Mouse (Mus musculus): ENCODE measurements at regions not wholly inside any gene's neighbourhood (a gene's known extent, or its start where the extent isn't known, plus 50 kb on each side); places are given as distances from the start of the nearest gene placed in this dataset.
A peak's percentile ranks its signal among the peaks of the same experiment; 100 is the strongest.

- DNase-seq, result no peak
These were observed 104.6 kb downstream of the Psmg1 start for GRCm38 (mm10) chr16:95886131-95886530.

DNA sequence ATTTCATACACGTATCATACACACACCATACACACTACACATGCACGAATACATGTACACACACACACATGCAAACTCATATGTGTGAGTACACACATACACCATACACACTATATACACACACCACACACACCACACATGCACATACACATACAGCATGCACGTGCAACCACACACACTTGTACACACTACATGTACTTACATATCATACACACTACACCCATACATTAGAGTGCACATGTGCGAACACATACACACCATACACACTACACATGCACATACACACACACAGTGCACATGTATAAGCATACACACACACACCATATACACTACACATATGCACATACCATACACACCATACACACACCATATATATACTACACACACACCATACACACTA, 117.5 kb downstream of the Psmg1 start:
- DNase-seq, result no peak

DNA sequence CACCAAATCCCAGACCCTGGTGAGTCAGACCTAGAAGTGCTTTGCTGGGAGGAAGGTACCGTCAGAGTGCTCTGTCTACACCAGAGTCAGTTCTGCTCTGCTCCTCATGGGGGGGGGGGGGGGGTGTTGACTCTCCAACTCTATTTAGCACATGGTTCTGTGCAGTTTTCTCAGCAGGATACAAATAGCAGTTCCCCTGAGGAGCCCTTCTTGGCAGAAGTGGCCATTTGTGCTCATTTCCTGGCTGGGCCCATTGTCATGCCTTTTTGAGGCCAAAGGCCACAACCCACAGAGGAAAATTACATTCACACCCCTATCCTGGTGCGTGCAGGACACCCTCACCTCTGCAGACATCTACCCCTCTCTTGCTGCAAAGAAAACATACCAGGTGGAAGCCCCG, 118.3 kb downstream of the Psmg1 start:
- no peak for DNase-seq

DNA sequence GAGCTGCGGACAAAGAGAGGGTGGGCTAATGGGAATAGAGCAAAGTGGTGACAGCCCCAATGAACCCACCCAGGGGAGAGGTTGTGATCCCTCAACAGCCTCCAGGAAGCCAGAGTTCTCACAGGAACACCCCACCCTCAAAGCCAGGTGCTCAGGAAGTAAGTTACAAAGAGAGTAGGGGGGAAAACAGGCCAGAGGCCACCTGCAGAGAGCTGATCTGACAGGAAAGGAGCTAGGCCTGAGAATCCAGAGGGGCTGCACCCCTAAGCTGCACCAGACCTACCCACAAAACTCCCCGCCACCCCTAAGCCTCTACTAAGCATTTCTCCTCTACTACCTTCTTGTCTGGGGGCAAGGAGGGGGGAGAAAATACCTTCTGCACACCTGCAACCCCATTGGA, 120.5 kb downstream of the Psmg1 start:
- DNase-seq, result no peak

GRCm38 (mm10) chr16:95869501-95869900, 121.3 kb downstream of the Psmg1 start:
- no peak for DNase-seq

GRCm38 (mm10) chr16:95868896-95869295, 121.9 kb downstream of the Psmg1 start:
- DNase-seq, result no peak

GRCm38 (mm10) chr16:95867516-95867915, 123.2 kb downstream of the Psmg1 start:
- no peak for DNase-seq

- no peak for DNase-seq
These were observed 123.8 kb downstream of the Psmg1 start for GRCm38 (mm10) chr16:95866866-95867420.

DNA sequence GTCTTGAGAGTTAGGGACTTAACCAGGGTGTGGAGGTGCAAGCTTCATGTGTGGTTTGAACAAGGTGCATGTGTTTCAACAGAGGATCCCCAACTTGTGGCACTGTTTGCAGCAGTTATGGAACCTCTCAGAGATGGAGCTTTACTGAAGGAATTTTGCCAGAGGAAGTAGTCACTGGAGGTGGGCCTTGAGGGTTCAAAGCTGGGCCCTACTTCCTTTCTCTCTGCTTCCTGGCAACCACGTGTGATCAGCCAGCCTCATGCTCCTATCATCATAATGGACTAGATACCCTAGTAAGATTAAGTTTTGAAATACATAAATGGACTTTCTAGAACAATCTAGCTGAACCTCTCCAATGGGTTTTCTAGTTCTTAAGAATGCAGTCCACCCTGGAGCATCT, 125.2 kb downstream of the Psmg1 start:
- DNase-seq, result no peak

- no peak for DNase-seq
These were observed 126.1 kb downstream of the Psmg1 start for GRCm38 (mm10) chr16:95864646-95865045.

DNA sequence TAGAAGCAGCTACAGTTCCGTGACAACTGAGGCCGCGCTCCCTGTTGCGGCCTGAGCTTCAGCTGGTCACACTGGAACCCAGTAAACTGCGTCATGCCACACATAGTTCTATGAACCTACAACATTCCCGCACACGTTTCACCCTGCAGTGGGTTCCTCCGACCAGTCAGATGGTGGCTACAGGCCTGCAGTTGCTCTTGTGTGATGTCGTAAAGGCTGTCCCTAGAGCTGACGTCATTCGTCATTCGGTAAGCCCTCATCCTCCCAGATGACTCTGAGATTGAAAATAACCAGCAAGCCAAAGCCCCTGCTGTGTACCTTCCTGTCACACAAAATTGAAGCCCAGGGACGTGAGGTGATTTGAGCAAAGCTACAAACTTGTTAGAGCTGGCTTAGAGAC, 126.7 kb downstream of the Psmg1 start:
- DNase-seq, result no peak

DNA sequence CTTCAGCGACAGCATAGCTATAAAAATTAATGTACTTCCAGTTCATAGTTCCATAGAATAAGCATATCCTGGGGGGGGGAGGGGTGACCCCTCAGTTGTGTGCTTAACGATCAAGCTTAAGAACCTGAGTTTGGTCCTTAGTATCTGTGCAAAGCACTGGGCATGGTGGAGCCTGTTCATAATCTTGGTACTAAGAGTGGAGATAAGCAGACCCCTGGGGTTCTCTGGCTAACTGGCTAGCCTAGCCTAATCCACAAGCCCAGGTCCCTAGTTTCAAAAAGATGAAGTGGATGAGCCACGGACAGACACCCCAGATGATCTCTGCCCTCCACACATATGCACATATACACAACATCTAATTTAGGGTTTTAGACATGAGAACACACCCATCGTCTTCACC, 127.2 kb downstream of the Psmg1 start:
- DNase-seq, result no peak

DNA sequence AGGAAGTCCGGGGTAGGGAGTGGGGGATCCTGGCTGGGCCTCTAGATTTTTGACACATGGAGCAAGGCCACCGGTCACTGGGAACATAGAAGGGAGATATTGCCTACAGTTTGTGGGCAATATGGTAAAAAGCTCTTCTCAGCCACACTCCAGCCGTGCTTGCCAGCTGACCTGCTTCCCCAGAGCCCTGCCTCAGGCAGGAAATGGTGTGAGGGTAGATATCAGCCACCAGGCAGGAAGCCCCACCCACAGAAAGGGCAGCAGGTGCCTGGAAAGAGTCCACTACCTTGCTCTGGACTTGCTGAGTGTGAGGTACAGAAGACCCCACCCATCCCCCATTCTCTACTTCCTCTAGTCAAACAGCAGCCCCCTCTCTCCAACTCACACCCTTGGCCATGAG, 128.1 kb downstream of the Psmg1 start:
- no peak for DNase-seq

DNA sequence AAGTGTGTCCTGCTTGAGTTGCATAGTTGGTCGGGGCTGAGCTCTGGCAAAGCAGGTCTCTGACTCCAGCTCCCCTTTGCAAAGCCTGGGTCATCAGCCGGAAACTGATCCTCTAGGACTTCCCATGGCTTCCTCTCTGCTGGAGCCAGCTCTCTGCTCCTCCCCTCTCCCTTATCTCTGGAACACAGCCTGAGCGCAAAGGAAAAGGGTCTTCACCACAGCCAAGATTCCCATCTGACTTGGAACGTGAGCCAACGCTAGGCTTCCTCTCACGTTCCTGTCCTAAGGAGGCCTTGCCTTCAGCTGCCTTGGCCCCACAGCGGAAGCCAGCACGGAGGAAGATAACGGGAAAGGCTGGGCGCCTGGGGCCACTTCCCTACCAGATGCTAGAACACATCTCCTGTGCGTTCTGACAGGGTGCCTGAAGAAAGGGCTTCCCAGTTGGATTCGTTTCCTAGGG, 129.5 kb downstream of the Psmg1 start:
- no peak for DNase-seq

DNA sequence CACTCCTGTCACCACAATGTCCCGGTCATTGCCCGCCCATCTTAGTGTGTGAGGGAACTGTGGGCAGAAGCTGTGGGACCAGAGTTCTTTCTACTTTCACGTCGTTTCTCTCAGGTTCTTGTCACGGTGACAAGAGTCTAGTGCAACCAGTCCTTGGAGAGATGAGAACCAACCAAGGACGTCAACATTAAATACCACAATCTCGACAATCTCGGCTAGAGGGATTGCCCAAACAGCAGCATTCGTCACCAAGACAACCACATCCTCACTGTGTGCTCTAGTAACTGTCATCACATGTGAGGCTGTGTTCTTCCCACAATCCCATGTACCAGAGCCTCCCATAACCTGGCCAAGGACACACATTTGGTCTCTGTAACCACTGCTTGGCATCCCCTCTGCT, 129.9 kb downstream of the Psmg1 start:
- DNase-seq, result no peak

GRCm38 (mm10) chr16:95860111-95860510, 130.6 kb downstream of the Psmg1 start:
- no peak for DNase-seq

DNA sequence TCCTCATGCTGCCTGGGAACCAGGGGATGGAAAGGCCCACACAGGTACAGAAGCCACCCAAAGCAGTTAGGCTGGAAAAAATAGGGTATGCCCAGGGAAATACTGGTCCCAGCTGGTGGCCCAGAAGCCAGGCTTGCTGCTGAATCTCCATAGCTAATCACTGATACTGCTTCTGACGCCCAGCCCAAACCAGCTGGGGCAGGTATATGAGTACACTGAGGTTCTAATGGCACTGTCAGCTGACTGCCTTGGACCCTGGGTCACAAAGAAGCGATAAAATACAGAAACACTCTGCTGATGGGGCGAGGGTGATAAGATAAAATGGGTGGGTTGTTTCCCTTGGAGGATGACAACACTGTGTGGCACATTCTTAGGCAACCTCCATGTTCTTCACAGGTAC, 133.4 kb downstream of the Psmg1 start:
- DNase-seq, result no peak

DNA sequence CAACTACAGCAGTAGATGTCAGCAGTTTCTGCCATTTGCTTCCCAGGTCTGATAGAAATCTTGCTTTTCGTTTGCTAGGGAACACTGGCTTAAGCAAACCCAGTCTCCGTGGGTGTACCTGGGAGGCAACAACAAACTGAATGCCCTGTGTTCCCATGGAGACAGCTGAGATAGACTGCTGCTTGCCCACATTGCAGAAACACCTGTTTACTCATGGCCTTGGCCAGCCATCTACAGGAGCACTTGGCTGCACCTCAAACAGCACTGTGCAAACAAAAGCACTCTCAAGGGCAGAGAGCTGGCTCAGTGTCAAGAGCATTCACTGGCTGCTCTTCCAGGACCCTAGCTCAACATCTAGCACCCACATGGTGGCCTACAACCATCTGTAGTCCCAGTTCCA, 135.5 kb downstream of the Psmg1 start:
- DNase-seq, result no peak

GRCm38 (mm10) chr16:95851907-95852306, 138.9 kb downstream of the Psmg1 start:
- no peak for DNase-seq

- peak; percentile 70 for DNase-seq
These were observed 142.1 kb downstream of the Psmg1 start for GRCm38 (mm10) chr16:95848555-95849082.

- peak; percentile 60 for DNase-seq
These were observed 142.8 kb downstream of the Psmg1 start for GRCm38 (mm10) chr16:95847765-95848483.

GRCm38 (mm10) chr16:95845323-95845860, 143.5 kb downstream of the Ets2 start:
- no peak for DNase-seq

- peak; percentile 62 for DNase-seq
These were observed 142.8 kb downstream of the Ets2 start for GRCm38 (mm10) chr16:95844691-95845090.

GRCm38 (mm10) chr16:95842766-95843165, 140.9 kb downstream of the Ets2 start:
- DNase-seq, result no peak
